Mouse (Mus musculus) heart, embryonic 10.5 days (tissue): ENCODE measurements at regions not wholly inside any gene's neighbourhood (a gene's known extent, or its start where the extent isn't known, plus 50 kb on each side); places are given as distances from the start of the nearest gene placed in this dataset.
"Not testable (repeated sequence)": the region's sequence is repeated elsewhere in the genome, so short reads cannot be mapped to it uniquely, and the experiment has no call there.

Experiments
- DNase-seq: peaks from one replicate; pipeline ENCODE4 v3.0.0-alpha.2; 2017; ENCODE audit warnings: low spot score
- H3K27ac ChIP-seq: fragments of 300-500 bp; sonication (generic); 2 replicates; pipeline ENCODE4 v1.5.1; 2016; ENCODE audit warnings: mild to moderate bottlenecking
- H3K27me3 ChIP-seq: fragments of 300-500 bp; sonication (generic); 2 replicates; pipeline ENCODE4 v1.6.1; 2016; ENCODE audit warnings: mild to moderate bottlenecking; ENCODE audit not compliant: poor library complexity, insufficient read depth, severe bottlenecking
- H3K36me3 ChIP-seq: fragments of 300-500 bp; sonication (generic); 2 replicates; pipeline ENCODE4 v1.6.1; 2016; ENCODE audit warnings: mild to moderate bottlenecking, moderate library complexity
- H3K4me1 ChIP-seq: fragments of 300-500 bp; sonication (generic); 2 replicates; pipeline ENCODE4 v1.6.1; 2016; ENCODE audit warnings: mild to moderate bottlenecking
- H3K4me3 ChIP-seq: fragments of 300-500 bp; sonication (generic); 2 replicates; pipeline ENCODE4 v1.5.1; 2016; ENCODE audit warnings: mild to moderate bottlenecking, moderate library complexity
- H3K9me3 ChIP-seq: fragments of 300-500 bp; sonication (generic); 2 replicates; pipeline ENCODE4 v1.6.1; 2016; ENCODE audit warnings: mild to moderate bottlenecking, moderate library complexity
- WGBS: fragments of 180-500 bp; shearing (Covaris S2); methylation state at CpG from one replicate; pipeline ENCODE4 v1.1.7; 2016; 5-methylcytosine and 5-hydroxymethylcytosine counted together

- Histone ChIP-seq H3K4me3 (no peak overlapping the region), H3K27ac (no peak overlapping the region), H3K36me3 (no peaks in the 10 kb centered on the region), H3K4me1 (no peaks in the 10 kb centered on the region), H3K27me3 (no peaks in the 10 kb centered on the region), H3K9me3 (no peaks in the 10 kb centered on the region)
- no peak for DNase-seq
- WGBS, result 71% methylated on average over 2 of the region's 2 CpGs
Observed at GRCm38 (mm10) chr5:82046106-82046505, 1026.2 kb downstream of the Adgrl3 start.

GRCm38 (mm10) chr5:82059108-82059838 lies 1039.3 kb downstream of the Adgrl3 start:
- Histone ChIP-seq H3K4me1 (no peaks in the 10 kb centered on the region), H3K27me3 (no peaks in the 10 kb centered on the region), H3K36me3 (no peaks in the 10 kb centered on the region), H3K9me3 (no peaks in the 10 kb centered on the region), H3K4me3 (no peak overlapping the region), H3K27ac (no peak overlapping the region)
- no peak for DNase-seq
- 85% methylated on average over 2 of the region's 2 CpGs for WGBS

- 55% methylated on average over 1 of the region's 1 CpGs for WGBS
- Histone ChIP-seq H3K9me3 (no peaks in the 10 kb centered on the region), H3K4me1 (no peaks in the 10 kb centered on the region), H3K4me3 (no peak overlapping the region), H3K27ac (no peak overlapping the region), H3K27me3 (no peaks in the 10 kb centered on the region), H3K36me3 (no peaks in the 10 kb centered on the region)
- DNase-seq, result no peak
Observed at GRCm38 (mm10) chr5:82060679-82061078, 1040.7 kb downstream of the Adgrl3 start.

GRCm38 (mm10) chr5:82069221-82069620 lies 1049.3 kb downstream of the Adgrl3 start:
- not testable (repeated sequence) for H3K36me3 ChIP-seq, DNase-seq, H3K4me1 ChIP-seq, H3K4me3 ChIP-seq, H3K27me3 ChIP-seq, H3K27ac ChIP-seq, H3K9me3 ChIP-seq
- 76% methylated on average over 13 of the region's 13 CpGs for WGBS

GRCm38 (mm10) chr5:82089401-82089800 lies 1069.5 kb downstream of the Adgrl3 start:
- no peaks in the 10 kb centered on the region for H3K36me3 ChIP-seq
- H3K4me1 ChIP-seq, result no peaks in the 10 kb centered on the region
- H3K9me3 ChIP-seq, result no peaks in the 10 kb centered on the region
- no peak for DNase-seq
- 80% methylated on average over 2 of the region's 2 CpGs for WGBS
- H3K27ac ChIP-seq, result no peak overlapping the region
- no peak overlapping the region for H3K4me3 ChIP-seq
- no peaks in the 10 kb centered on the region for H3K27me3 ChIP-seq

GRCm38 (mm10) chr5:82103056-82103807 lies 1083.3 kb downstream of the Adgrl3 start:
- Histone ChIP-seq H3K27me3 (no peaks in the 10 kb centered on the region), H3K4me3 (no peak overlapping the region), H3K36me3 (no peaks in the 10 kb centered on the region), H3K4me1 (no peaks in the 10 kb centered on the region), H3K9me3 (no peaks in the 10 kb centered on the region), H3K27ac (no peak overlapping the region)
- WGBS, result 79% methylated on average over 6 of the region's 6 CpGs
- no peak for DNase-seq

- H3K27me3 ChIP-seq, result no peaks in the 10 kb centered on the region
- 90% methylated on average over 3 of the region's 3 CpGs for WGBS
- DNase-seq, result no peak
- H3K4me3 ChIP-seq, result no peak overlapping the region
- no peak overlapping the region for H3K27ac ChIP-seq
- H3K4me1 ChIP-seq, result no peaks in the 10 kb centered on the region
- no peaks in the 10 kb centered on the region for H3K36me3 ChIP-seq
- H3K9me3 ChIP-seq, result no peaks in the 10 kb centered on the region
Observed at GRCm38 (mm10) chr5:82103857-82104256, 1083.9 kb downstream of the Adgrl3 start.

GRCm38 (mm10) chr5:82125921-82126459 lies 1106.1 kb downstream of the Adgrl3 start:
- DNase-seq, result no peak
- 33% methylated on average over 2 of the region's 2 CpGs for WGBS
- no peak overlapping the region for H3K27ac ChIP-seq
- H3K4me1 ChIP-seq, result no peaks in the 10 kb centered on the region
- H3K4me3 ChIP-seq, result no peak overlapping the region
- no peaks in the 10 kb centered on the region for H3K9me3 ChIP-seq
- no peaks in the 10 kb centered on the region for H3K27me3 ChIP-seq
- H3K36me3 ChIP-seq, result no peaks in the 10 kb centered on the region

GRCm38 (mm10) chr5:82142063-82142462 lies 1122.1 kb downstream of the Adgrl3 start:
- DNase-seq, result no peak
- H3K27me3 ChIP-seq, result no peaks in the 10 kb centered on the region

More at GRCm38 (mm10) chr5:82142063-82142462, 1122.1 kb downstream of the Adgrl3 start:
- Histone ChIP-seq H3K27ac (no peak overlapping the region), H3K4me3 (no peak overlapping the region), H3K9me3 (no peaks in the 10 kb centered on the region), H3K4me1 (no peaks in the 10 kb centered on the region), H3K36me3 (no peaks in the 10 kb centered on the region)
- WGBS, result 90% methylated on average over 1 of the region's 1 CpGs
